In genomic region chr16:17489469-17490111, GRCm38 (mm10) we compare ENCODE assay signal across 7 mouse cellular contexts. TPM values are rescaled to one million over a fixed set of nuclear protein-coding genes. Genes with fewer than 3 reads are reported as not detected.
DNase-seq lines count a peak whose midpoint lies in the region; ATAC-seq and TF ChIP-seq lines count a peak whose summit lies in the region.

Aifm3 (plus strand) TSS chr16:17489611.

- no peak within 1 kb of the TSS for H3K27ac ChIP-seq in ES-Bruce4 (ENCODE audit: insufficient read depth, low read length)
- H3K27ac ChIP-seq in heart, postnatal 0 days (ENCODE audit: low read depth), result no peak within 1 kb of the TSS
- H3K27ac ChIP-seq in midbrain, embryonic 13.5 days, result no peak within 1 kb of the TSS

- ATAC-seq in heart, postnatal 0 days (ENCODE audit: insufficient read depth, low read depth), result peak; percentile 52; the same call in 1 of the 2 replicates
- peak; percentile 81 for ATAC-seq in midbrain, embryonic 13.5 days

- peak within 1 kb of the TSS; percentile 56 for H3K9ac ChIP-seq in ES-Bruce4 (ENCODE audit: low read depth, poor library complexity, severe bottlenecking)
- H3K9ac ChIP-seq in heart, postnatal 0 days (replicated peaks; ENCODE audit: low read depth, low read length), result peak within 1 kb of the TSS; percentile 51; the same call in 1 of the 2 replicates
- H3K9ac ChIP-seq in midbrain, embryonic 13.5 days (replicated peaks), result peak within 1 kb of the TSS; percentile 64

- peaks cover 1% of the 10 kb centered on the region for H3K4me1 ChIP-seq in ES-Bruce4 (ENCODE audit: control insufficient read depth, insufficient read depth, low read length)
- H3K4me1 ChIP-seq in heart, postnatal 0 days (ENCODE audit: control insufficient read depth, insufficient read depth), result peaks cover 8% of the 10 kb centered on the region; the same call in 1 of the 2 replicates
- peaks cover 19% of the 10 kb centered on the region for H3K4me1 ChIP-seq in midbrain, embryonic 13.5 days (replicated peaks)

- intact Hi-C loops in left cerebral cortex, postnatal 25 days (cut with DNase I), result loop anchor here (2.0 kb wide), 1 partner anchor 19 kb away; the partner anchor contains the start of gene Lztr1

- peak; percentile 14 for DNase-seq in CD4-positive helper T cell, adult 2 months (ENCODE audit: low read depth, low spot score)
- DNase-seq in cerebellum, postnatal 36 days, result peak; percentile 65 to 79
- DNase-seq in heart, postnatal 0 days (ENCODE audit: low spot score), result no peak
- DNase-seq in left cerebral cortex, postnatal 25 days (ENCODE audit: low spot score in 2 of 2), result no peak
- DNase-seq in right cerebral cortex, postnatal 10 days (ENCODE audit: low spot score in 2 of 2), result no peak

- H3K4me2 ChIP-seq in heart, postnatal 0 days (ENCODE audit: low read depth, low read length), result peak within 1 kb of the TSS; percentile 95
- H3K4me2 ChIP-seq in midbrain, embryonic 13.5 days (replicated peaks), result peak within 1 kb of the TSS; percentile 90

- 3% methylated on average over 43 of the region's 47 CpGs for WGBS in heart, postnatal 0 days
- WGBS in midbrain, embryonic 13.5 days, result under 1% methylated on average over 47 of the region's 47 CpGs

- H3K4me3 ChIP-seq in ES-Bruce4 (ENCODE audit: low read depth, low read length), result peak within 1 kb of the TSS; percentile 62
- H3K4me3 ChIP-seq in heart, postnatal 0 days (ENCODE audit: low read depth, low read length), result peak within 1 kb of the TSS; percentile 53
- H3K4me3 ChIP-seq in midbrain, embryonic 13.5 days (replicated peaks), result peak within 1 kb of the TSS; percentile 45

- TF ChIP-seq POLR2A in ES-Bruce4 (IDR thresholded peaks at IDR 0.05; ENCODE audit: insufficient read depth, low read length), result no peak

- TF ChIP-seq CTCF in ES-Bruce4 (IDR thresholded peaks at IDR 0.05; ENCODE audit: low read depth, low read length), result peak; percentile 3
- TF ChIP-seq CTCF in heart, postnatal 0 days (IDR thresholded peaks at IDR 0.05; ENCODE audit: low read depth), result no peak

- H3K36me3 ChIP-seq in ES-Bruce4 (ENCODE audit: control insufficient read depth, insufficient read depth, low read length, poor library complexity, severe bottlenecking), result peaks cover 15% of the 10 kb centered on the region
- H3K36me3 ChIP-seq in heart, postnatal 0 days (replicated peaks; ENCODE audit: control insufficient read depth, insufficient read depth, low read length), result peaks cover 20% of the 10 kb centered on the region
- H3K36me3 ChIP-seq in midbrain, embryonic 13.5 days, result peaks cover 28% of the 10 kb centered on the region

- no peaks in the 10 kb centered on the region for H3K9me3 ChIP-seq in ES-Bruce4 (replicated peaks; ENCODE audit: control insufficient read depth, insufficient read depth, low read length, poor library complexity, severe bottlenecking)
- H3K9me3 ChIP-seq in heart, postnatal 0 days (replicated peaks; ENCODE audit: control insufficient read depth, low read length), result no peaks in the 10 kb centered on the region
- H3K9me3 ChIP-seq in midbrain, embryonic 13.5 days, result no peaks in the 10 kb centered on the region

- no peak for TF ChIP-seq EP300 in ES-Bruce4 (IDR thresholded peaks at IDR 0.05; ENCODE audit: insufficient read depth, low read depth, low read length)
- no peak for TF ChIP-seq EP300 in heart, postnatal 0 days (IDR thresholded peaks at IDR 0.05; ENCODE audit: low read depth)

- no peaks in the 10 kb centered on the region for H3K27me3 ChIP-seq in ES-Bruce4 (ENCODE audit: control insufficient read depth, insufficient read depth, low read length, poor library complexity, severe bottlenecking)
- no peaks in the 10 kb centered on the region for H3K27me3 ChIP-seq in heart, postnatal 0 days (ENCODE audit: control insufficient read depth, insufficient read depth, low read length)
- H3K27me3 ChIP-seq in midbrain, embryonic 13.5 days, result peaks cover 16% of the 10 kb centered on the region

RNA-seq across cellular contexts. Expression of gene Aifm3, which starts in this region (rescaled TPM):
- polyA plus RNA-seq in ES-Bruce4 (2011; ENCODE audit: insufficient read depth, insufficient read length, low read depth, missing spikeins), result 6.4 and 7.5 TPM in 2 replicates
- total RNA-seq in heart, postnatal 0 days (2014; rRNA removed; ENCODE audit: low replicate concordance), result 0.08 and 0.15 TPM in 2 replicates
- 0.41 and 0.48 TPM in 2 replicates for polyA plus RNA-seq in heart, postnatal 0 days (2015; fragmentation: Nextera tagmentation; extraction: Ambion mirVana)
- 100 to 1,000 TPM in 1 of 2 experiments, 10 to 100 TPM in 1; 96.9 to 100 TPM for total RNA-seq in left cerebral cortex, postnatal 25 days (2021)
- polyA plus RNA-seq in midbrain, embryonic 13.5 days (2015; fragmentation: Nextera tagmentation; extraction: Ambion mirVana), result 7.9 and 10.6 TPM in 2 replicates

Comparison
In these comparisons a context has a peak if more than half of its experiments do, and no peak if none do; other contexts are left out.
1. RNA of gene Aifm3 (total RNA-seq): 96.9 to 100 TPM in left cerebral cortex, postnatal 25 days; 0.08 to 0.15 TPM in heart, postnatal 0 days; every median in the first group is over 10 times any median in the second.
2. Peak in ATAC-seq, H3K4me3 ChIP-seq, H3K9ac ChIP-seq and H3K4me2 ChIP-seq in heart, postnatal 0 days; RNA of the gene not detected or under 1 TPM.
3. DNase-seq: peak in CD4-positive helper T cell, adult 2 months (single experiment) and cerebellum, postnatal 36 days (2 of 2); none in heart, postnatal 0 days (single experiment), left cerebral cortex, postnatal 25 days (0 of 2) and right cerebral cortex, postnatal 10 days (0 of 2).
4. Peak in every context shown above with its lines, with median percentiles within 50 percentile points of each other: H3K4me3 ChIP-seq and H3K9ac ChIP-seq.